Mouse (Mus musculus) lung, adult 10 weeks (tissue): ENCODE measurements around the gene Agfg2. TPM values are rescaled to one million over a fixed set of nuclear protein-coding genes. Genes with fewer than 3 reads are reported as not detected.

ENCODE experiments used
- polyA plus RNA-seq: library from polyadenylated mRNA; stranded (reverse); fragments of 350-450 nt; fragmentation: Illumina TruSeq; extraction: RNeasy Lipid Tissue Mini Kit (QIAGEN cat#74804); gene quantifications from one replicate; pipeline ENCODE4 v1.2.3, GENCODE M21; 2014; ENCODE audit warnings: low read depth, low replicate concordance; ENCODE audit not compliant: insufficient read depth

Gene Agfg2
- polyA plus RNA-seq, result 9.6 TPM

GRCm38 (mm10) chr5:137684294-137685123 is at the start of gene Agfg2:
Gene Agfg2 (minus strand): TSS chr5:137684726.

GRCm38 (mm10) chr5:137645652-137646091 is 38.9 kb downstream of the Agfg2 start, which contains the start of gene Irs3:
Gene Irs3 (minus strand): TSS chr5:137645714.

GRCm38 (mm10) chr5:137641054-137641453 is 43.5 kb downstream of the Agfg2 start, which contains the start of gene Sap25:
Gene Sap25 (plus strand): TSS chr5:137641334.

GRCm38 (mm10) chr5:137628498-137629305 is 55.8 kb downstream of the Agfg2 start, which contains the start of the genes Fbxo24, Lrch4 and Gm20605:
Gene Fbxo24 (minus strand): TSS chr5:137629002.
Gene Lrch4 (plus strand): TSS chr5:137629121.
Gene Gm20605 (plus strand): TSS chr5:137629175.

GRCm38 (mm10) chr5:137613550-137613949 is 71.0 kb downstream of the Agfg2 start, which contains the start of gene Pcolce:
Gene Pcolce (minus strand): TSS chr5:137613784.

GRCm38 (mm10) chr5:137600619-137601364 is 83.7 kb downstream of the Agfg2 start, which contains the start of gene Mospd3:
Gene Mospd3 (minus strand): TSS chr5:137601058.

Other genes with a start within 250 kb of the Agfg2 start
- 0.04 TPM for gene Zan, start 207.7 kb downstream of the Agfg2 start, polyA plus RNA-seq
- 19.3 TPM for gene Pop7, start 182.2 kb downstream of the Agfg2 start, polyA plus RNA-seq
- 8.9 TPM for gene Gigyf1, start 166.2 kb downstream of the Agfg2 start, polyA plus RNA-seq
- not detected for gene Epo, start 151.5 kb downstream of the Agfg2 start, polyA plus RNA-seq
- 420 TPM for gene Gnb2, start 151.2 kb downstream of the Agfg2 start, polyA plus RNA-seq
- gene Actl6b, start 131.2 kb downstream of the Agfg2 start, polyA plus RNA-seq, result not detected
- gene Tfr2, start 114.9 kb downstream of the Agfg2 start, polyA plus RNA-seq, result not detected
- 19.9 TPM for gene Mospd3, start 83.7 kb downstream of the Agfg2 start, polyA plus RNA-seq
- gene Pcolce, start 70.9 kb downstream of the Agfg2 start, polyA plus RNA-seq, result 121 TPM
- 1.0 TPM for gene Fbxo24, start 55.7 kb downstream of the Agfg2 start, polyA plus RNA-seq
- 21.1 TPM for gene Lrch4, start 55.6 kb downstream of the Agfg2 start, polyA plus RNA-seq
- gene Gm20605, start 55.6 kb downstream of the Agfg2 start, polyA plus RNA-seq, result 9.9 TPM
- gene Sap25, start 43.4 kb downstream of the Agfg2 start, polyA plus RNA-seq, result 19.7 TPM
- 2.0 TPM for gene Irs3, start 39.0 kb downstream of the Agfg2 start, polyA plus RNA-seq
- gene Nyap1, start 56.9 kb upstream of the Agfg2 start, polyA plus RNA-seq, result 0.86 TPM
- gene Tsc22d4, start 61.0 kb upstream of the Agfg2 start, polyA plus RNA-seq, result 50.7 TPM
- gene Ppp1r35, start 94.1 kb upstream of the Agfg2 start, polyA plus RNA-seq, result 31.5 TPM
- gene Mepce, start 102.9 kb upstream of the Agfg2 start, polyA plus RNA-seq, result 30.7 TPM
- gene Zcwpw1, start 103.1 kb upstream of the Agfg2 start, polyA plus RNA-seq, result 1.9 TPM
- 15.6 TPM for gene Pilra, start 151.6 kb upstream of the Agfg2 start, polyA plus RNA-seq
- 8.0 TPM for gene Pilrb1, start 173.4 kb upstream of the Agfg2 start, polyA plus RNA-seq
- 7.1 TPM for gene Pilrb2, start 187.1 kb upstream of the Agfg2 start, polyA plus RNA-seq
- gene Cyp3a13, start 236.9 kb upstream of the Agfg2 start, polyA plus RNA-seq, result 2.5 TPM